8 mouse cellular contexts compared by ENCODE assay signal in genomic region chr12:56404833-56405232, GRCm38 (mm10). TPM values are rescaled to one million over a fixed set of nuclear protein-coding genes. Genes with fewer than 3 reads are reported as not detected.
DNase-seq lines count a peak whose midpoint lies in the region; ATAC-seq lines count a peak whose summit lies in the region.

No protein-coding gene starts in this region.

- DNase-seq in liver (peak; percentile 46), ZHBTc4 (ENCODE audit: low read depth, low spot score) (peak; percentile 74)
- no peak for DNase-seq in liver, embryonic 11.5 days (ENCODE audit: low spot score)
- DNase-seq in embryonic facial prominence, embryonic 11.5 days (ENCODE audit: low spot score): peak; percentile 79
- DNase-seq in kidney, adult 18-20 months: peak; percentile 64
- DNase-seq in left cerebral cortex, postnatal 36 days (ENCODE audit: low spot score in 2 of 2): peak; percentile 5 to 7
- peak; percentile 80 for DNase-seq in retina, embryonic 14.5 days (ENCODE audit: low spot score)
- DNase-seq in thymus, postnatal 36 days: peak; percentile 13 to 18

- no peaks in the 10 kb centered on the region for H3K4me1 ChIP-seq in liver, embryonic 11.5 days (replicated peaks; ENCODE audit: control insufficient read depth, insufficient read depth, low read length)
- no peaks in the 10 kb centered on the region for H3K4me1 ChIP-seq in embryonic facial prominence, embryonic 11.5 days (ENCODE audit: control insufficient read depth, insufficient read depth, low read length)

- H3K4me3 ChIP-seq in liver, embryonic 11.5 days (ENCODE audit: low read depth, low read length): no peak overlapping the region
- H3K4me3 ChIP-seq in embryonic facial prominence, embryonic 11.5 days (ENCODE audit: low read depth, low read length): no peak overlapping the region

- no peak overlapping the region for H3K9ac ChIP-seq in liver, embryonic 11.5 days (ENCODE audit: low read depth, low read length)
- no peak overlapping the region for H3K9ac ChIP-seq in embryonic facial prominence, embryonic 11.5 days (replicated peaks; ENCODE audit: low read length)

- intact Hi-C loops in left cerebral cortex, postnatal 36 days (cut with DNase I): loop anchor here (2.0 to 10.0 kb wide), 3 partner anchors 163 to 520 kb away; no protein-coding TSS in a partner anchor

- H3K4me2 ChIP-seq in liver, embryonic 11.5 days: no peak overlapping the region
- H3K4me2 ChIP-seq in embryonic facial prominence, embryonic 11.5 days (ENCODE audit: low read depth, low read length): no peak overlapping the region

- no peak overlapping the region for H3K27ac ChIP-seq in liver, embryonic 11.5 days (ENCODE audit: low read depth, low read length)
- H3K27ac ChIP-seq in embryonic facial prominence, embryonic 11.5 days (replicated peaks; ENCODE audit: low read depth, low read length): no peak overlapping the region

- no peaks in the 10 kb centered on the region for H3K27me3 ChIP-seq in liver, embryonic 11.5 days (replicated peaks; ENCODE audit: control insufficient read depth, insufficient read depth, low read length)
- no peaks in the 10 kb centered on the region for H3K27me3 ChIP-seq in embryonic facial prominence, embryonic 11.5 days (ENCODE audit: control insufficient read depth, insufficient read depth, low read length)

- H3K9me3 ChIP-seq in liver, embryonic 11.5 days (ENCODE audit: control insufficient read depth, low read length): no peaks in the 10 kb centered on the region
- no peaks in the 10 kb centered on the region for H3K9me3 ChIP-seq in embryonic facial prominence, embryonic 11.5 days (replicated peaks; ENCODE audit: control insufficient read depth, low read length)

- no peak for ATAC-seq in liver, embryonic 11.5 days (replicated peaks; ENCODE audit: low FRiP score)
- ATAC-seq in embryonic facial prominence, embryonic 11.5 days (replicated peaks; ENCODE audit: insufficient number of reproducible peaks, low FRiP score, low TSS enrichment, low read depth): 0 out of 2 replicates have a peak, but pooled peaks have one; percentile 56

- H3K36me3 ChIP-seq in liver, embryonic 11.5 days (ENCODE audit: control insufficient read depth, insufficient read depth, low read length): no peaks in the 10 kb centered on the region
- no peaks in the 10 kb centered on the region for H3K36me3 ChIP-seq in embryonic facial prominence, embryonic 11.5 days (replicated peaks; ENCODE audit: control insufficient read depth, insufficient read depth, low read depth, low read length)

- WGBS in liver, embryonic 11.5 days: 34% methylated on average over 4 of the region's 4 CpGs
- WGBS in embryonic facial prominence, embryonic 11.5 days: 37% methylated on average over 4 of the region's 4 CpGs

RNA-seq across cellular contexts. Expression of gene Mbip, which starts 59.1 kb away (rescaled TPM):
- 23.8 and 23.9 TPM in 2 replicates for polyA plus RNA-seq in liver, embryonic 11.5 days (2014; fragmentation: Nextera tagmentation; extraction: Ambion mirVana)
- polyA plus RNA-seq in embryonic facial prominence, embryonic 11.5 days (2014; fragmentation: Nextera tagmentation; extraction: Ambion mirVana): 60.6 and 64.4 TPM in 2 replicates
- total RNA-seq in left cerebral cortex, postnatal 36 days (2021): 10 to 100 TPM; 19.3 to 23.6 TPM
